Mouse (Mus musculus) lung, postnatal 10 days (tissue): ENCODE results near the gene Upk3a.
"Not testable (repeated sequence)": the region's sequence is repeated elsewhere in the genome, so short reads cannot be mapped to it uniquely, and the experiment has no call there.

Experiments
- DNase-seq: peaks from one replicate; pipeline ENCODE4 v3.0.0; 2021

The Upk3a gene

GRCm38 (mm10) chr15:85000984-85001982 lies 15.7 kb upstream of the Upk3a start:
- DNase-seq, result peak; percentile 87

- DNase-seq, result no peak
Observed at GRCm38 (mm10) chr15:85009666-85010065, 7.3 kb upstream of the Upk3a start.

- peak; percentile 73 for DNase-seq
Observed at GRCm38 (mm10) chr15:85011895-85012661, 4.9 kb upstream of the Upk3a start.

GRCm38 (mm10) chr15:85012662-85013054 lies 4.3 kb upstream of the Upk3a start:
- peak; percentile 71 for DNase-seq

GRCm38 (mm10) chr15:85015771-85016170 lies 1.2 kb upstream of the Upk3a start:
- DNase-seq, result peak; percentile 59

GRCm38 (mm10) chr15:85022211-85022610 lies 5.3 kb downstream of the Upk3a start:
- DNase-seq, result peak; percentile 77

- no peak for DNase-seq
Observed at GRCm38 (mm10) chr15:85026197-85026596, 9.3 kb downstream of the Upk3a start.

- no peak for DNase-seq
Observed at GRCm38 (mm10) chr15:85027740-85028139, 10.8 kb downstream of the Upk3a start.

GRCm38 (mm10) chr15:85028648-85029047 lies 11.7 kb downstream of the Upk3a start, which contains the start of gene Fam118a:
TSS of gene Fam118a (plus strand) at chr15:85028948.
- not testable (repeated sequence) for DNase-seq

- not testable (repeated sequence) for DNase-seq
Observed at GRCm38 (mm10) chr15:85030643-85031042, 13.7 kb downstream of the Upk3a start.

- peak; percentile 47 for DNase-seq
Observed at GRCm38 (mm10) chr15:85031866-85032265, 14.9 kb downstream of the Upk3a start.

GRCm38 (mm10) chr15:85033916-85034315 lies 17.0 kb downstream of the Upk3a start:
- not testable (repeated sequence) for DNase-seq

GRCm38 (mm10) chr15:85036566-85037342 lies 19.8 kb downstream of the Upk3a start:
- peak; percentile 98 for DNase-seq

- DNase-seq, result no peak
Observed at GRCm38 (mm10) chr15:85037343-85037690, 20.4 kb downstream of the Upk3a start.

GRCm38 (mm10) chr15:85041546-85042225 lies 24.7 kb downstream of the Upk3a start:
- DNase-seq, result no peak

GRCm38 (mm10) chr15:85042361-85042954 lies 25.5 kb downstream of the Upk3a start:
- peak; percentile 94 for DNase-seq

- no peak for DNase-seq
Observed at GRCm38 (mm10) chr15:85043116-85043515, 26.2 kb downstream of the Upk3a start.

GRCm38 (mm10) chr15:85043761-85044160 lies 26.8 kb downstream of the Upk3a start:
- no peak for DNase-seq

- no peak for DNase-seq
Observed at GRCm38 (mm10) chr15:85046230-85046950, 29.4 kb downstream of the Upk3a start.

- DNase-seq, result no peak
Observed at GRCm38 (mm10) chr15:85047865-85048264, 30.9 kb downstream of the Upk3a start.

- DNase-seq, result no peak
Observed at GRCm38 (mm10) chr15:85049758-85050157, 32.8 kb downstream of the Upk3a start.
